Mouse (Mus musculus): Measurements from ENCODE around the gene Myh10.
"Not testable (repeated sequence)": the region's sequence is repeated elsewhere in the genome, so short reads cannot be mapped to it uniquely, and the experiment has no call there.

Gene Myh10

DNA sequence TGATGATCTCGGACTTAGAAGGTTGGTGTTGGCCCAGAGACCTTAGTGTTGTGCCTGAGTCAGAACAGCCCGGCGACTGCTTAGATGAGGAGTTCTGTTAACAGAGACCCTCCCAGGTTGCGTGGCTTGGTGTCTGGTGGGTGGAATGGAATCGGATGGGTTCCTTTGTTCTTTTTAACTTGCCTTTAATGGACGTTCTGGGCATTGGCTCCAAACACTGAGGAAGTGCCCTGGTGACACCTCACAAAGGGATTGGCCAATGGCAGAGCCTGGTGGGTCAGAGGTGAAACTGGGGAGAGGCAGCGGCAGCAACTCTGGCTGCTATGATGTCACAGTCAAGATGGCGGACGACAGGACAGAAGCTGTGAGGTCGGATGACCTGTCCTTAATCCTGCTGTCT lies 99.4 kb downstream of the Myh10 start:
- no peak for DNase-seq (ENCODE audit: low spot score)

DNA sequence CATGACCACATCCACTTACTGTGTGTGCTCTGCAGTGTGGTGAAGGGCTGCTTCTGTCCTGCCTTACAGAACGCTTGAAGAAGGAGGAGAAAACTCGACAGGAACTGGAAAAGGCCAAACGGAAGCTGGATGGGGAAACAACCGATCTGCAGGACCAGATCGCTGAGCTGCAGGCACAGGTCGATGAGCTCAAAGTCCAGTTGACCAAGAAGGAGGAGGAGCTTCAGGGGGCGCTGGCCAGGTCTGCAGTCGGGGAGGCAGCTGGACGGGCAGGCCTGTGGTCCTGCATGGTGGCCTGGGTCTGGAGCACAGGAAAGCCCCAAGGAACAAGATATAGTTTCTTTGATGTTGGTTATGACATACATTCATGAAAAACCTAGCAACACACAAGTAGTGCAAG lies 100.4 kb downstream of the Myh10 start:
- DNase-seq (ENCODE audit: low spot score): no peak

GRCm38 (mm10) chr11:68798258-68798657 lies 106.9 kb downstream of the Myh10 start:
- DNase-seq (ENCODE audit: low spot score): no peak

- DNase-seq (ENCODE audit: low spot score): peak; percentile 60
These were observed 113.8 kb downstream of the Myh10 start for GRCm38 (mm10) chr11:68805148-68805547.

- peak; percentile 64 for DNase-seq (ENCODE audit: low spot score)
These were observed 116.4 kb downstream of the Myh10 start for GRCm38 (mm10) chr11:68807787-68808186.

GRCm38 (mm10) chr11:68811881-68812577 lies 120.7 kb downstream of the Myh10 start:
- DNase-seq (ENCODE audit: low spot score): no peak

DNA sequence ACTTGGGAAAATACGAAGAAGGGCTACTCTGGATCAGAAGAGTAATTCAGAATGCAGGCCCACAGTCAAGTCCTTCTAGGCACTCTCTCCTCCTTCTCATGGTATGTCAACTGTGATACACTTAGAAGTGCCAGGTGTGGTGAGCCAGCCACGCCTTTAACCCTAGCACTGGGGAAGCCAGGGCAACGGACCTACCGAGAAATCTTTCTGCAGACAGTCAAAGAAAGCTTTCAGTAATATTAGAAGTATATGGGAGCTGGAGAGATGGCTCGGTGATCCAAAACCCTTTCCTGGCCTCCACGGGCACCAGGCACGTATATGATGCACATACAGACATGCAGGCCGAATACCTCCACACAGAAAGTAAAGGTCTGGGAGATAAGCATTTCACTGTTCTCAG lies 127.1 kb downstream of the Myh10 start:
- no peak for DNase-seq (ENCODE audit: low spot score)

- DNase-seq (ENCODE audit: low spot score): no peak
These were observed 128.0 kb downstream of the Myh10 start for GRCm38 (mm10) chr11:68819226-68819805.

GRCm38 (mm10) chr11:68822326-68822725 lies 131.0 kb downstream of the Myh10 start:
- DNase-seq (ENCODE audit: low spot score): no peak

DNA sequence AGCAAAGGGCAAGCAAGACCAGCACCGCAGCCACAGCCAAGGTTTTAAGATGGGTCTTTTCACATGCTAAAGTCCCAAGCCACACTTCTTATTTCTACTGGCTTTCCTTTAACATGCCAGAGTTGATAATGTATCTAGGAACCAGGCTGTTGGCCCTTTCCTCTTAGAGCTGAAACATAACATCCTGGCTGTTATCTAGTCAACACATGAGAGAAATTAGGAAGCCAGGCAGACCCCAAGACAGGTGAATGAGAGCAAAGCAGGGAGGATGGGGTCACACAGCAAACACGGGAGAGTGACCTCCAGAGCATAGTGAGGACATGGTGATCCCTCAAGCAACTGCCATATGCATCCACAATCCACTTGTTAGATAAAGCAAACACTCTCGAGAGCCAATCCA lies 135.4 kb downstream of the Myh10 start:
- no peak for DNase-seq (ENCODE audit: low spot score)

DNA sequence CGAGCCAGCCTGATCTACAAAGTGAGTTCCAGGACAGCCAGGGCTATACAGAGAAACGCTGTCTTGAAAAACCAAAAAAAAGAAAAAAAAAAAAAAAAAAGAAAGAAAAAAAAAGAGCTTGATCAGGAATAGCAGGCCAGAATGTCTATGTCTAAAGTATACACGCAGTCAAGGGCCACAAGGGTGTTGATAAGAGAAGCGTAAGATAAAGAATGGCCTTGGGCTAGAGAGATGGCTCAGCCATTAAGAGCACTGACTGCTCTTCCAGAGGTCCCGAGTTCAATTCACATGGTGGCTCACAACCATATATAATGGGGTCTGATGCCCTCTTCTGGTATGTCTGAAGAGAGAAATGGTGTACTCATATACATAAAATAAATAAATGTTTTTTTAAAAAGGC lies 140.2 kb downstream of the Myh10 start:
- DNase-seq (ENCODE audit: low spot score): not testable (repeated sequence)

- no peak for DNase-seq (ENCODE audit: low spot score)
These were observed 141.4 kb downstream of the Myh10 start for GRCm38 (mm10) chr11:68832793-68833192.

- no peak for DNase-seq (ENCODE audit: low spot score)
These were observed 142.2 kb downstream of the Myh10 start for GRCm38 (mm10) chr11:68833593-68833992.

DNA sequence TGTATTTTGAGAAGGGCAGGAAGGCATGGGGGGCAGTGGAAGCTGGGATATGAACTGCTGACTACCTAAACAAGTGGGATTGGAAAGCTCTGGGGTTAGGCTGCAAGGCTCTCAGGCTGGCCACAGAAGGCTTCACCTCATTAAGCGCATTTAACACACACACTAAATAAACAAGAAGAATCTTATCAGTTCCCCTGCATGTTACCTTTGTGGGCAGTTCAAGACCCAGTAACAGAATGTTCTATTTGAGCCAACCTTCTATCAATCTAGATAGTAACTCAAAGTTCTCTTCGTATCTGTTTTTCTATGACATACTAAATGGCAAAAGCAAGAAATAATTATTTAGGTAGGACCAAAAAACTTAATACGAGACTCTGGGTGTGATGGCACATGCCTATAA lies 143.7 kb downstream of the Myh10 start:
- DNase-seq (ENCODE audit: low spot score): no peak

DNA sequence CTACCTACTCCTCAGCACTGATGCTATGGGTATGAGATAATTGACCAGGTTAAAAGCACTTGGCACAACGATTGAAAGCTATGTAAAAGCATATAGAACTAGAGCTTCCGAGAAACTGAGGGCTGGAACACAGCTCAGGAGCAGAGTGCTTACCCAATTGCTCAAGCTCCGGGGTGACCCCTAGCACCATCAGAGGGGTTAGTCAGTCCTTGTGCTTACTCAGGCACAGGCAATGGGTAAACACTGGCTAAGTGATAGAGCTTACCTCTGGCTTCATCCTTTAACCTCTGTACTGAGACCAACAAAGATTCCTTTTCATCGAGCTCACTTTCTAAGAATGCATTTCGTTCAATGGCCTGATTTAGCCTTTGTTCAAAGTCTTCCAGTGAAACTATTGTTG lies 148.2 kb downstream of the Myh10 start:
- no peak for DNase-seq (ENCODE audit: low spot score)

GRCm38 (mm10) chr11:68850862-68851261 lies 159.5 kb downstream of the Myh10 start:
- no peak for DNase-seq (ENCODE audit: low spot score)

GRCm38 (mm10) chr11:68851644-68852485 lies 160.5 kb downstream of the Myh10 start:
- no peak for DNase-seq (ENCODE audit: low spot score)

- DNase-seq (ENCODE audit: low spot score): peak; percentile 75
These were observed 161.1 kb downstream of the Myh10 start for GRCm38 (mm10) chr11:68852486-68852901.

DNA sequence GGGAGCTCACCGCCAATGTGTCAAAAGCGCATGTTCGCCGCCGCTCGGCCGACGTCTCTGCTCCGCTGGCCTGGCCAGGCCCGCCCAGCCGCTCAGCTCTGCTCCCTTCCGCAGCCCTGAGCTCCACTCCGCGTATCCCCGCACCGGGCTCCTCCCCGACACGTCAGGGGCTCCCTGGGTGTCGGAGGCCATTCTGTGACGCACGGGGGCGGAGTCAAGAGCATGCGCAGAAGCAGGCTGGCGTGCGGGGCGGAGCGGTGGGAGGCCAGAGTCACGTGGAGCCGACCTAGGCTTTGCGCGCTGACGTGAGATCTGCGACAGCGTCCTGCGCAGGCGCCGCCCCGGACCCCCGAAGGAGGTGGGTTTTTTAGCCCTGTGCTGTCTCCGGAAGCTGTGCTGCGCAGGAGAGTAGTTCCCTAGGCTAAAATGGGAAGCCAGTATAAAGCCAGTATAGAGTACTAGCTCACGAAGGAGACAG lies 161.6 kb downstream of the Myh10 start:
- peak; percentile 99 for DNase-seq (ENCODE audit: low spot score)

- peak; percentile 35 for DNase-seq (ENCODE audit: low spot score)
These were observed 162.4 kb downstream of the Myh10 start for GRCm38 (mm10) chr11:68853611-68854401.

DNA sequence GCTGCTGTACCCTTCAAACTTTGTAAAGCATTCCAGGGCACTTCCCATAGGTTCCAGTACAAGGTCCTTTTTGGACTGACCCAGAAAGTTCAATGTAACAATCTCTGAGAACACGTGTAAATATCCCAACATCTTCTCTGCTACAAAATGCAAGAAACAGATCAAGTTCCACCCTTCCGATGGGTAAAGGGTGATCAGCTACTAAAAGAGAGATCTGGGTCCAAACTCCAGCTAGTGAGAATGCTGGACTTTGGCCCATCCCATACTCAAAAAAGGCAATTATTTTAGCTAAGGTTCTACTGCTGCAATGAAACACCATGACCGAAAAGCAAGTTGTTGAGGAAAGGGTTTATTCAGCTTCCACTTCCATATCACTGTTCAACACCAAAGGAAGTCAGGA lies 163.3 kb downstream of the Myh10 start:
- DNase-seq (ENCODE audit: low spot score): no peak

DNA sequence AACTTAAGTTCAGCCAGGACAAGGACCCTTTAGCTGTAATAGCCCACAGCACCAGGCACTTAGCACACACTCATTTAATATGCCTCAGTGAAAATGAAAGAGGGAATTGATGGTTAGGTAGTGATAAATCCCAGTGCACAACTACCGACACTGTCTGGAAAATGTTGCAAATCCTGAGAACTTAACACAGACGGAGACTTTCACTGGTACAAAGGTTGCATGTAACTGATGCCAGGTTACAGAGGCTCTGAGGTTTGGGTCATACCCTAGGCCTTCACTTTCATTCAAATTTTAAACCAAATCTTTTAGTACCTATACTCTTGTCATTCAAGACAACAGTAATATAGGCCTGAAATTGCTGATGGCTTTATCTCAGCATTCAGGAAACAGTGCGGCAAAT lies 166.0 kb downstream of the Myh10 start:
- peak; percentile 23 for DNase-seq (ENCODE audit: low spot score)

Measured in adipocyte (in vitro differentiated cells).